Mouse (Mus musculus) right cerebral cortex, postnatal 10 days (tissue): ENCODE data around the gene Pdlim3.

ENCODE experiments used
- DNase-seq, 2 experiments: peaks; one replicate each; pipeline ENCODE4 v3.0.0; 2021; ENCODE audit warnings: low spot score in 2 of 2

The Pdlim3 gene

GRCm38 (mm10) chr8:45905591-45906250 is 20.5 kb downstream of the Pdlim3 start:
- no peak for DNase-seq

- DNase-seq, result no peak
Observed at GRCm38 (mm10) chr8:45906251-45906619, 21.0 kb downstream of the Pdlim3 start.

- no peak for DNase-seq
Observed at GRCm38 (mm10) chr8:45913707-45914106, 28.4 kb downstream of the Pdlim3 start.

GRCm38 (mm10) chr8:45916496-45916895 is 31.2 kb downstream of the Pdlim3 start:
- DNase-seq, result no peak

GRCm38 (mm10) chr8:45917040-45917679 is 31.9 kb downstream of the Pdlim3 start:
- DNase-seq, result peak in 1 of 2 experiments; percentile 32

GRCm38 (mm10) chr8:45918891-45919290 is 33.6 kb downstream of the Pdlim3 start:
- no peak for DNase-seq

- no peak for DNase-seq
Observed at GRCm38 (mm10) chr8:45920392-45920791, 35.1 kb downstream of the Pdlim3 start.

- DNase-seq, result no peak
Observed at GRCm38 (mm10) chr8:45922116-45922515, 36.9 kb downstream of the Pdlim3 start.

- peak; percentile 94 to 97 for DNase-seq
Observed at GRCm38 (mm10) chr8:45934582-45935014, 49.3 kb downstream of the Pdlim3 start, which contains the start of gene Ccdc110. TSS of gene Ccdc110 (plus strand) at chr8:45934619.

- no peak for DNase-seq
Observed at GRCm38 (mm10) chr8:45936986-45937385, 51.7 kb downstream of the Pdlim3 start.

GRCm38 (mm10) chr8:45946283-45946682 is 61.0 kb downstream of the Pdlim3 start:
- no peak for DNase-seq

GRCm38 (mm10) chr8:45950622-45951021 is 65.4 kb downstream of the Pdlim3 start:
- DNase-seq, result no peak
